Mouse (Mus musculus) granulocyte monocyte progenitor cell, adult 5-6 weeks (primary cell): ENCODE data around the gene Hectd2. TPM values are rescaled to one million over a fixed set of nuclear protein-coding genes. Genes with fewer than 3 reads are reported as not detected.

Source experiments
- ATAC-seq: replicated peaks from 2 replicates; pipeline ENCODE4 v1.8.0; 2016; ENCODE audit warnings: mild to moderate bottlenecking, moderate TSS enrichment, inconsistent platforms; ENCODE audit not compliant: poor library complexity, severe bottlenecking
- total RNA-seq, 2 experiments: library from RNA; stranded (forward) in 1 of 2; stranded (reverse) in 1 of 2; fragments of 200-712, 200-1000 nt in 1 of 2; fragments of >200 nt in 1 of 2; fragmentation: Nextera tagmentation in 1 of 2; gene quantifications; 2 replicates each; pipeline ENCODE4 v1.2.3; 2014 to 2017

Gene Hectd2
- total RNA-seq, 2 experiments from 2014 or later = 2.4 to 3.0 TPM

DNA sequence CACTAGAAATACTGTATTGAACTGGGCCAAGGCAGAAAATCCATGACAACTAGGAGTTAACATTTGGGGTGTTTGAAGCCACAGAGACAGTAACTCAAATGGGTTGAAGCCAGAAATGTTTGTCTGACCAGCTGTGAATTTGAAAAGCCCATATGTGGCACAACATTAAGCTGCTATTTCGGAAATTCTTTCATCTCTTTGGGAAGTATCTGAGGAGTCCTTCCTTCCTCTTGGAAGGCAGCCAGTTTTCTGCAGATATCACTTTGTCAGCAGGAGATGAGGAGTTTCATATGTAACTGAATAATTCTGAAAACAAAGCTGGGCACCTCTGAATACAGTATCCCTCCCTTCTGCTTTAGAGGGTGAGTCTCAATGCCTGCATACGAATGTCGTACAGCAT, 86.7 kb downstream of the Hectd2 start:
- no peak for ATAC-seq

DNA sequence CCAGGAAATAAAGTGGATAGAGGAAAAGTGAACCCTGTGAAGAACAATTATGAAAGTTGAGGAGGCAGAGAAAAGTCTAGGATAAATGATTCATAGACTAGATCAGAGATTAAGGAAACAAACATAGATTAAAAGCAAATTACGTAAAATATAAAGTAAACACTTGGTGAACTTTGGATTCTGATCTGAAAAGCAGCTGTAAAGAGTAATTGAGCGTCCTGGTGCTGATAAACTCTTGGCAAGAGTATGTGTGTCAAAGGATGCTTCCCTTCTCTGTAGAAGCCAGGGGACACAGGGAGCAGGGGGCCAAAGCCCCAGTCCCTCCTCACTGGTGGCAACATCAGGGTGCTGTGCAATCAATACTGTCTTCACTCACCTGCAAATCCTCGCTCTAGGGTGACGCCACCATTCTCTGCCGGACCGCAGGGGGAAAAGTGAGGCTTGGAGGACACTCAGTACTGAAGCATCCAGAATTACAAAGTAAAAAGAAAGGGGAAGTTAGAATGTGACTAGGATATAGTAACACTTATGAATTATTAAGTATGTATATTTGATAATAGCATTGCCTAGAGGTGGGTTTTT, 91.0 kb downstream of the Hectd2 start:
- ATAC-seq = no peak

DNA sequence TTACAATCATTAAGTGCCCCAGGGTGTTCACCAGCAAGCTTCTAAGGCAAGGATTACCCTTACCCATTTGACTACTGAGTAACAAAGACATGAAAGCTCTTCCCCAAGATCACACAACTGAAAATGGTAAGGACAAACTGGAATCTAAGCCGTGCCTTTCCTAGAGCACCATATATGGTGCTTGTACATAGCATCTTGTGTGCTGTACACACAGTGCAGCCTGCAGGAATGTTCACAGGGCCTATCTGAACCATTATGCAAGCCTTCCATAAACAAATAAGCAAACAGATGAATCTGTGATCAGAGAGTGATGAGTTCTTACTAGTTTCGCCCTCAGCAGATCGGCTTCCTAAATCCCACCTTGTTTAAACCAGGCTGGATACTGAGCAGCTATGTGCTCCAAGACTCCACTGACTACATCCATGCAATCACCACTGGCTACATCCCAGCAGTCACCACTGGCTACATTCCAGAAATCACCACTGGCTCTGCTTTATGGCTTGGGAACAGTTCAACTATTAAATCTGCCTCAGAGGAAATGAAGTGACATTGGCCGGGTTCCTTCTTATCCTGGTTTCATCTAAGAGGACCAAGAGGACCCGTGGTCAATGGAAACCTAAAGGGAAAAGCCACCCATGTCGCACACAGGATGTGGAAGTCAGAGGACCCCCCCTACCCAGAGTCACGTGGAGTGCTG, 91.8 kb downstream of the Hectd2 start:
- ATAC-seq = no peak

DNA sequence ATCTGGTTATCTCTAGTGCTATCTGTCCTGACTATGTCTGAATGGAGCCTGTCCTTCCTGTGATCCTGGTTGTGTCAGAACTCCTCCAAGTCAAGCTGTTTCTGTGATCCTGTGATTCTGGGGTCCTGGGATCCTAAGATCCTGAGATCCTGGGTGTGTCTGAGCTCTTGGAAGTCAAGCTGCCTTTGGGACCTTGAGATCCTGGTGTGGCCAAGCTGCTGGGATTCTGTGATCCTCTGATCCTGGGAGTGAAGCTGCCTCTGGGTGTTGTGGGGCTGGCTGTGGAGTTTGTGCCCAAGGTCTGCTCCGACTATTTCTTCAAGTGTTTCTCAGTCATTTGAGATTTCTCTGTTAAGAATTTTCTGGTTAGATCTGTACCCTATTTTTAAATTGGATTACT, 98.2 kb downstream of the Hectd2 start:
- ATAC-seq = no peak

DNA sequence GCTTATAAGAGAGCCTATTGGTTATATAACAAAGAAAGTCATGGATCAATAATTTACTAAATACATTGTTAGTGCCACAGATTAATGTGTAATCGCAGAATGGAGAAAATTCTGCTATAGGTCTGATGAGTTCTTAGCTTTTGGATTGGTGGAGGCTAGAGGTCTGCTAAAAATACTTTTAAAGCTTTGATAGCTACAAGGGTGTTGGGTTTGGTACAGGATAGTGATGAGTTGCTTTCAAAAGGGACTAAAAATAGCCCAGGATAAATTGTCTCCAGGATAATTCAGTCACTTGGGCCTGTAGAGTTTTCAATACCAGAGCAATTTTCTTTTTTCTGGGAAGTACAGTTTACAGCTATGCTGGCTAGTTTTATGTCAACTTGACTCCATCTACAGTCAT, 108.3 kb downstream of the Hectd2 start:
- ATAC-seq = no peak

DNA sequence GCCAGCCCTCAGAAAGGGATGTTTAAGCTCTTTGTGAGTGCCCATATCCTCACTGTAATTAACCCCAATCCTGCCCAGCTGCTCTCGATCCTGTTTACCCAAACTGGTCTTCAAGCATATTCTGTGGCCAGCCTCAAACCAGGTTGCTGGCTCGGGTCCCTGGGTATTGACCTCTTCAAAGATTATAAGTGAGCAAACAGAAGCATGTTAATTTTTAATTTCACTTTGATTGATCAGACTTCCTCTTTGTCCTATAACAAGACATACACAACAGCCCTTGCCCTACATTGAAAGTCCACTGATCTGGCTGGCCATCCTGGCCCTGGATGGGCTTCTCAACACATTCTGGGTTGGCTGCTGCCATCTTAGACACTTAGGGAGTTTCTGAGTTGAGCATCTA, 109.5 kb downstream of the Hectd2 start:
- no peak for ATAC-seq

DNA sequence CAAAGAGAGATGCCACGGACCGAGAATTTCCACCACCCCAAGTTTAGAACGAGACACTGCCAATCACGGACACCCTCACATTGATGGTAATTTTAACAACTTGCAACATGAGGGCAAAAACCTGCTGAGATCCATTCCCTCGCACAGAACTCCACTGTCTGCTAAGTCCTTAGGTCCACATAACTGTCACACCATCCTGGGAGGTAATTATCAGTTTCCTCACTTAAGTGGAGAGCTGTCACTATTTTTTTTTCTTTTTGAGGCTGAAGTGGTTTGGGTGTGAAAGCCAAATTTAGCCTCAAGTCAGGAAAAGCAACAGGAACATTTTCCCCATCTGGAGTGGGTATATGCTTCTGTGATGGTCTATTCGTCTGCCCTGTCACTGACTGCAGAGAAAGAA, 110.0 kb downstream of the Hectd2 start:
- ATAC-seq = no peak

DNA sequence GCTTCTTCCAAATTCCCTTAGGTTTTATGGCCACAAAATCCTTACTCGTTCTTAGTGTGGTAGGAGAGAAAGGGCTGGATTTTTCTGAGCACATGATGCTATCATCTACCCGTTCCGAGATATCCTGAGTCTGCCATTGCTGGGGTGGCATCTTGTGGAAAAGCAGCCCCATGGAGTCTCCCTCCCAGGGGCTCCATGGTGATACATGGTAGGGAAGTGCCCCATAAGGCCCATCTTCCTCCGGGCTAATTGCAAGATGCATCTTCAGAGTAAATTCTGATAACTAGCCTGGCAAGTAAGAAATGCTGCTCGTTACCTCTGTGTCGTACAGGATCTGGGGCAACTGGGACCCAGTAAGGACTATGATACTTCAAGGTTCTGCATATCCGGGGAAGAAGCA, 110.8 kb downstream of the Hectd2 start:
- no peak for ATAC-seq

DNA sequence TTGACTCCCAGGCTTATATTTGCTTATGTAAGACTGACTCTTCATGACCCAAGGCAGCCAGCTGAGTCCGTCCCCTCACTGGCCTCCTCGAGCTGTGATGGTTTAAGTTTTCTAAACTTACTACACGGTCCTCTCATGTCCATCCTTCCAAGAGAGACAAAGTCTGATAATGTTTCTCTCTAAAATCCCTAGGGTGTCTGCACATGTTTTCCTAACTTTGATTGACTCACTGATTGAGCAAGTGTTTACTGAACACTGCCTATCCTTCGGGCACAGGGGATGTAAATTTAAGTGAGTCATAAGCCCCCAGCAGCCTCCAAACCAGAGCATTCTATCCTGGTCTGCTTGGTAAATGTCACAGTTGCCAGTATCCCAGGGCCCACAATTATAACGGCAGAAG, 111.2 kb downstream of the Hectd2 start:
- ATAC-seq = no peak

DNA sequence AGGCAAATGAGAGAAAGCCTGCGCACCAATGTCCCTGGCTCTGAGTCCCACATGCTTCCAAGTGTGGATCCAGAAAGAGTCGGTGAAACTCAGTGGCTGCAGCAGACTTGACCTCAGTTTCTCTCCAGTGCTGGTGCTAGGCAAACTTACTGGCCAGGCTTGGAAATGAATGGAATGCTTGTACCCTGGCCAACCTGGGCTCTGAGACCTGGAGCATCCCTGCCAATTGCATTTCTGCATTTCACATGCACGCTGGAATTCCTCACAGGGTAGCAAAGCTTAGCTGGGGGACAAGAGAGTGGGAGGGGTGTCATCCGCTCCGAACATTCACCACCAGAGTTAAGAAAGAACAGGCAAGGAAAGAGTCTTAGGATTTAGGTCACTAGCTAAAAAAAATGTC, 112.0 kb downstream of the Hectd2 start:
- ATAC-seq = no peak

DNA sequence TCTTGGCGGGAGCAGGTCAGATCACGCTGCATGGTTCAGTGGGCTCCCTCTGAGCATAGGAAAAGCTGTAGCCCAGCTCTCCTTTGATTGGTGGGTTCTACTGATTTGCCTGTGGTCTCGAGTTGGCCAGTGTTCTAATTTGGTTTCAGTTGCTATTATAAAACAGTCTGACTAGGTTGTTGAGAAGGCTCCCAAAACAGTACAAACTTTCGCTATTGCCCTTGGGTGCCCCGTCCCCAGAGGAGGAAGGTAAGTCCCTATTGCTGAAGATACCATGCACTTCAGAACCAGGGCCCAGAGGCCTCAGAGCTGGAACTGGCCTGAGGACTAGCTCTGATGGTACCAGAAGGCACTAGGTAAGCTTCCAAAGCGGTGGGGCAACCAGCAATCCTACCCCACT, 112.9 kb downstream of the Hectd2 start:
- ATAC-seq = no peak

DNA sequence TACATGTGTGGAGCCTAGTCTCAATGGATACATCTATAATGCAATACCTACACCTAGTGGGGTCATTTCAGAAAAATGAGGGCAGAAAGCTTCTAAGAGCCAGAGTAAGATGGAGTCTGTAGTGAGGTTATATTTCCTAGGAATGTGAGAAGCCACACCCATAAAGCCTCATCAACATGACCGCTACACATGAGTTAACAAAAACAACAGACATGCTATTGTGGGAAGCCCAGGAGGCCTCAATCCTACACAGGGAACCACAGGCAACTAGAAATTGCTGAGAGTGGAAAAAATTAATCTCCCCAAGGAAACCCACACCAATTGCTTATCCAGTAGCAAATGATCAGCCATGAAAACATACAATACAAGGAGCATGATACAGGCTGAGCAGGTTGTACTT, 113.7 kb downstream of the Hectd2 start:
- no peak for ATAC-seq

DNA sequence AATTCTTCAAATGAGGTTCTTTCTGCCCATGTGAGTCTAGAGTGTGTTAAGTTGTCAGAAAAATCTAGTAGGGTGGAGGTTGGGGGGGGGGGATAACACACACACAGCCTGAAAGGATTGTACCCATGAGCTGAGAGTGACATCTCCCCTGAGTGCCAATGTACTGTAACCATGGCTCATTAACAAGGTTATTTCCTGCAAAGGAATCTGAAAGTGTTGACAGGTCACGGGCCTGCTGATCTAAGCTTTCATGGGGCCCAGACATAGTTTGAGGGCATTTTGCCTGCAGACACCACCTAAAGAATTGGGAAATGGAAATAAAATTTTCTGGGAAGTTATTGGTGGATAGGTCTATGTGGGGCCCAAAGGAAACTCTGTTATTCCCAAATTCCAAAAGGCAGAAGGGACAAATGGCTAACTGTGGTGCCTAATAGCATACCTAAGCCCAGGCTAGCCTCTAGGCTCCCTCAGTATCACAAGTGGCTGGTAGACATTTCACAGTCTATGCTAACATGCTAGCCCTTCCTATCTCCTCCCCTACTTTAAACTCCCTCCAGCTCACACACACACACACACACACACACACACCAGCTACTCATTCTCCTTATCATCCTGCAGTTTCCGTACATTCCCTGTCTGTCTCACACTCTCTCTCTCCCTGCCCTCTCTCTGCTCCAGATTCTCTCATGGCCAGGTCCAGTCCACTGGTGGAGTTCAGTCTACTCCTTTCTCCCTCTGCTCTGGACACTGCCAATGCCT, 114.6 kb downstream of the Hectd2 start:
- no peak for ATAC-seq

DNA sequence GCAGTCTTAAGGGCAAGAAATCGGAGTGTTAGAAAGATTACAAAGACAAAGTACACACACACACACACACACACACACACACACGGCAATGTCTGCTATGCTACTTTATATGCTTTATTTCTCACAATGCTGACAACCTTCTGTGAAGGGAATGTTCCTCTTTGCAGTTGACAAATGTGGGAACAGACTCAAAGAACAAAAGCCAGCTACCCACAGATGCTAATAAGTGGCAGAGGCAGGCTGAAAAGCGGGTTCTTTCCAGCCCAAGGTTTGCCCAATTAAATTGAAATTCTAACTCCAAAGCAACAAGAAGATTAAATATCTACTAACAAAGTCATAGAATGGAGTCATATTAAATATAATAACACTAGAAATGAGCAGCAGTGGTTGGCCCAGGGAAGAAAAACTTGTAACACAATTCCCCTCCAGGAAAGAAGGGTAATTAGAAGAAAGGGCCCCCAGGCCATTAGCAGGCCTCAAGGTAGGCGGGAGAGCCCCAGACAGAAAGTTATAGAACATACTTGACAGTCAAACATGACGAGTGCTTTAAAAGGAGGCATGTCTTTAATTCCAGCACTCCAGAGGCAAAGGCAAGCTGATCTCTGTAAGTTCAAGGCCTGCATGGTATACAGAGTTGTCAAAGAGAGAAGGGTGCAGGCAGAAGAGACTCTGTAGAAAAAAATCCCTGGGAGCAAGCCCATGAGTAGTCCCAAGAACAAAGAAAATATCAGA, 115.4 kb downstream of the Hectd2 start:
- no peak for ATAC-seq

Other genes starting within 250 kb of the Hectd2 start
- 56.9 and 69.8 TPM in 2 replicates for gene Pcgf5, start 206.3 kb upstream of the Hectd2 start, total RNA-seq (2014; fragmentation: Nextera tagmentation)
- gene Pcgf5, start 206.3 kb upstream of the Hectd2 start, total RNA-seq (2017) = 61.4 and 73.5 TPM in 2 replicates
- not detected in 2 replicates for gene Ppp1r3c, start 182.0 kb downstream of the Hectd2 start, total RNA-seq (2014; fragmentation: Nextera tagmentation)
- not detected in 2 replicates for gene Ppp1r3c, start 182.0 kb downstream of the Hectd2 start, total RNA-seq (2017)